Mouse (Mus musculus) heart, postnatal 0 days (tissue): Measurements from ENCODE around the gene Sesn1. TPM values are rescaled to one million over a fixed set of nuclear protein-coding genes. Genes with fewer than 3 reads are reported as not detected.
"Not testable (repeated sequence)": the region's sequence is repeated elsewhere in the genome, so short reads cannot be mapped to it uniquely, and the experiment has no call there.

Source experiments
- ATAC-seq: fragments of 200-750 bp; cut with Nextera tagmentation; 2 replicates; pipeline ENCODE4 v1.8.0; 2017; ENCODE audit warnings: low read depth, moderate number of reproducible peaks, moderate library complexity; ENCODE audit not compliant: insufficient read depth
- DNase-seq: peaks from one replicate; pipeline ENCODE4 v3.0.0-alpha.2; 2016; ENCODE audit warnings: low spot score
- H3K27ac ChIP-seq: fragments of 300-500 bp; sonication (generic); 2 replicates; pipeline ENCODE4 v1.5.1; 2014; ENCODE audit warnings: low read depth, mild to moderate bottlenecking
- H3K27me3 ChIP-seq: fragments of 300-500 bp; sonication (generic); 2 replicates; pipeline ENCODE4 v1.6.1; 2014; ENCODE audit warnings: low read length, mixed read lengths; ENCODE audit not compliant: control insufficient read depth, insufficient read depth
- H3K36me3 ChIP-seq: fragments of 300-500 bp; sonication (generic); replicated peaks from 2 replicates; pipeline ENCODE4 v1.6.1; 2014; ENCODE audit warnings: low read length, mixed read lengths; ENCODE audit not compliant: control insufficient read depth, insufficient read depth
- H3K4me1 ChIP-seq: fragments of 300-500 bp; sonication (generic); 2 replicates; pipeline ENCODE4 v1.6.1; 2014; ENCODE audit warnings: antibody characterized with exemption; ENCODE audit not compliant: control insufficient read depth, insufficient read depth
- H3K4me2 ChIP-seq: fragments of 300-500 bp; sonication (generic); 2 replicates; pipeline ENCODE4 v1.6.1; 2014; ENCODE audit warnings: low read depth, mild to moderate bottlenecking, low read length, moderate library complexity
- H3K4me3 ChIP-seq: fragments of 300-500 bp; sonication (generic); 2 replicates; pipeline ENCODE4 v1.5.1; 2014; ENCODE audit warnings: low read depth, low read length
- H3K9ac ChIP-seq: fragments of 300-500 bp; sonication (generic); replicated peaks from 2 replicates; pipeline ENCODE4 v1.6.1; 2014; ENCODE audit warnings: low read depth, low read length, mixed read lengths
- H3K9me3 ChIP-seq: fragments of 300-500 bp; sonication (generic); replicated peaks from 2 replicates; pipeline ENCODE4 v1.6.1; 2016; ENCODE audit warnings: low read length; ENCODE audit not compliant: control insufficient read depth
- CTCF ChIP-seq: IDR thresholded peaks from 2 replicates; pipeline ENCODE4 v1.5.1; 2016; ENCODE audit warnings: antibody characterized with exemption, control low read depth, low read depth
- EP300 ChIP-seq: IDR thresholded peaks from 2 replicates; pipeline ENCODE4 v1.6.1; 2016; ENCODE audit warnings: antibody characterized with exemption, low read depth
- WGBS: fragments of 180-500 bp; shearing (Covaris S2); extraction: QIAGEN DNeasy Blood & Tissue Kit; methylation state at CpG from one replicate; pipeline ENCODE4 v1.1.7; 2014; 5-methylcytosine and 5-hydroxymethylcytosine counted together
- polyA plus RNA-seq: library from polyadenylated mRNA; unstranded; fragments of >200 nt; fragmentation: Nextera tagmentation; extraction: Ambion mirVana; gene quantifications from 2 replicates; pipeline ENCODE4 v1.2.1, GENCODE M21; 2015
- total RNA-seq: library from RNA; depleted of rRNA; stranded (reverse); fragments of >200 nt; gene quantifications from 2 replicates; pipeline ENCODE4 v1.2.3, GENCODE M21; 2014; ENCODE audit warnings: low replicate concordance

Gene Sesn1
- total and polyA plus RNA-seq, 2 experiments from 2014 or later: 44.5 to 68.2 TPM

- Histone ChIP-seq H3K9ac (no peak overlapping the region), H3K4me3 (no peak overlapping the region), H3K36me3 (no peaks in the 10 kb centered on the region), H3K9me3 (no peaks in the 10 kb centered on the region), H3K27ac (peak overlapping the region; percentile 54; the same call in 1 of the 2 replicates), H3K27me3 (no peaks in the 10 kb centered on the region), H3K4me2 (no peak overlapping the region), H3K4me1 (peaks cover 45% of the 10 kb centered on the region)
- 77% methylated on average over 8 of the region's 8 CpGs for WGBS
- TF ChIP-seq CTCF: no peak
- no peak for TF ChIP-seq EP300
- DNase-seq (no peak), ATAC-seq (no peak)
These were observed 8.4 kb downstream of the Sesn1 start for GRCm38 (mm10) chr10:41818036-41818732.

GRCm38 (mm10) chr10:41818733-41819070 is 9.0 kb downstream of the Sesn1 start:
- H3K4me2 ChIP-seq, ATAC-seq, H3K27me3 ChIP-seq, H3K4me3 ChIP-seq, H3K9ac ChIP-seq, H3K36me3 ChIP-seq, DNase-seq, H3K9me3 ChIP-seq: not testable (repeated sequence)
- Histone ChIP-seq H3K27ac (peak overlapping the region; percentile 54), H3K4me1 (peaks cover 40% of the 10 kb centered on the region)
- WGBS: 83% methylated on average over 6 of the region's 6 CpGs

DNA sequence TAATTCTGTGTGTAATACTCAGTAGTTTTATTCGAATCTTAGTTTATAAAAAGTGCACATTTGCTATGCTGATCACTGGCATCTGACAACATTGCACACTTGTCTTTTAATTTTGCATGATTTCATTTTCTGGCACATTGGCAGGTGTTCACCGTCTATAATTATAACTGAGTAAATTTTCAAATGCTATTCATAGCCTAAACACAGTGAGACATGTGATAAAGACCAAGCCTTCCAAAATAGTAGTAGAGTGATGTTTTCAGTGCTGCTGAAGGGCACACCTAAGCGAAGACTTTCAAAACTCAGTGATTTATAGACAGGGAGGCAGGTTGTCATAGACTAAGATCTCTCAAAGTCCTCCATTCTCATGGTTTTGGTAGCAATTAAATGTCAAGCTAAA is 9.6 kb downstream of the Sesn1 start:
- no peaks in the 10 kb centered on the region for H3K27me3 ChIP-seq
- DNase-seq (peak; percentile 82), ATAC-seq (peak; percentile 76)
- H3K27ac ChIP-seq: peak overlapping the region; percentile 56
- H3K9me3 ChIP-seq: no peaks in the 10 kb centered on the region
- peak overlapping the region; percentile 25; the same call in 1 of the 2 replicates for H3K4me2 ChIP-seq
- no peak overlapping the region for H3K4me3 ChIP-seq
- no peaks in the 10 kb centered on the region for H3K36me3 ChIP-seq
- no peak overlapping the region for H3K9ac ChIP-seq
- H3K4me1 ChIP-seq: peaks cover 38% of the 10 kb centered on the region
- 38% methylated on average over 3 of the region's 3 CpGs for whole genome bisulfite sequencing
- TF ChIP-seq EP300 (no peak), CTCF (no peak)

DNA sequence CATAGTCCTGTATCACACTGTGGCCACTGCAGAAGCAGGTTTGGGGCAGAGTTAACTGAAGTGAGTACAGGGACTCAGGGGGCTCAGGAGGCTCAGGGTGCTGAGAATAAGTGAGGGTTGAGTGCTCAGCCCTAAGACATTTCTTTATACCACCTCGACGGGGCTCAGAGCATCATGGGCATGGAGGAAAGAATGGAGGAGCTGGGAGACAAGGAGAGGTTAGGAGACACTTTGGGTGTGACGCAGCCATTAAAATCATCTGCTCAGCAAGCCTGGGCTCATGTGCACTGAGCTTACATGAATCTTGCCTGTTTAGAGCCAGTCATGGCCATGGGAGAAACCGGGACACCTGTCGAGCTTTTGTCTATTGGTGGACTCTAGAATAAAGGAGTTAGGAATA is 10.7 kb downstream of the Sesn1 start:
- no peaks in the 10 kb centered on the region for H3K9me3 ChIP-seq
- ATAC-seq: no peak
- TF ChIP-seq CTCF (no peak), EP300 (no peak)
- no peak overlapping the region for H3K4me3 ChIP-seq
- no peak overlapping the region for H3K4me2 ChIP-seq
- no peaks in the 10 kb centered on the region for H3K36me3 ChIP-seq
- peaks cover 33% of the 10 kb centered on the region for H3K4me1 ChIP-seq
- H3K27me3 ChIP-seq: no peaks in the 10 kb centered on the region
- 0 out of 2 replicates have a peak overlapping the region, but pooled peaks have one; percentile 1 for H3K27ac ChIP-seq
- no peak for DNase-seq
- no peak overlapping the region for H3K9ac ChIP-seq
- WGBS: 95% methylated on average over 5 of the region's 5 CpGs

DNA sequence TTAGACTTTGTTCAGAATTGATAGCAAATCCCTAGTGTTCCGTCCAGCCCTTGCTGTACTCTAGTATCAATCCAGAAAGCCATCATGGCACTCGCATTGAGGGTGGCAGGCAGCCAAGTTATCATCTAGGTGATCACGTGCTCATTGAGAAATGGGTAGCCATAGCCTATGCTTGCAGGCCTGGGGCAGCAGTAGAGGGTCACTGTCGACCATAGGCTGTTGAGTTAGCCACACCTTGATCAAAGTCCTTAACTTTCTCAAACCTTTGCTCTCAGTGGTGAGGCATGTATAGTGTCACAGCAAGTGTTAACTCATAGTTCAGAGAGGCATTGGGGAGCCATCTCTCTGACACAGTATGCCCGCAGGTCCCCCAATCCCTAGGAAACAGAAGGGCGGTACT is 11.4 kb downstream of the Sesn1 start:
- Histone ChIP-seq H3K9ac (no peak overlapping the region), H3K4me3 (no peak overlapping the region), H3K4me1 (peaks cover 33% of the 10 kb centered on the region), H3K27ac (no peak overlapping the region), H3K27me3 (no peaks in the 10 kb centered on the region), H3K36me3 (no peaks in the 10 kb centered on the region), H3K9me3 (no peaks in the 10 kb centered on the region), H3K4me2 (no peak overlapping the region)
- no peak for DNase-seq
- no peak for TF ChIP-seq EP300
- WGBS: 82% methylated on average over 6 of the region's 6 CpGs
- no peak for ATAC-seq
